Mouse (Mus musculus): ENCODE results near the gene Csmd2. TPM values are rescaled to one million over a fixed set of nuclear protein-coding genes. Genes with fewer than 3 reads are reported as not detected.

Csmd2 gene
- polyA plus RNA-seq, 1 experiment from 2014 or later: 0.05 TPM

DNA sequence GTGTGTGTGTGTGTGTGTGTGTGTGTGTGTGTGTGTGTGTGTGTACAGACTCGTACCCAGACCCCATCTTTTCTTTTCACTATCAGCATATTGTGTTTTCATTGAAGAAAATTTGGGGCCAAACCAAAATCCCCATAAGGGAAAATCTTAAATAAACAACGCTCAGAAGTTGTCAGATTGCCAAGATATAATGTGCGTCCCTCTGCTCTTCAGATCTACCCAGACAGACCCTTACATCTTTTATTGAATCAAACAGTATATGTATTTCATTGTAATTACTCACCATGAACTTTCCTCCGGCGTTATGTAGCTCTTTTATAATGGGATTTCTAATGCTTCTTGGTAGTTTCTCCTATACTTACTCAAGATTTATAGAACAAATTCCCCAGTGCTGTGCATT lies 479.1 kb downstream of the Csmd2 start:
- ATAC-seq: no peak
- H3K36me3 ChIP-seq (ENCODE audit: insufficient read depth, low read length): no peaks in the 10 kb centered on the region
- H3K9ac ChIP-seq (replicated peaks; ENCODE audit: low read depth): no peak overlapping the region

DNA sequence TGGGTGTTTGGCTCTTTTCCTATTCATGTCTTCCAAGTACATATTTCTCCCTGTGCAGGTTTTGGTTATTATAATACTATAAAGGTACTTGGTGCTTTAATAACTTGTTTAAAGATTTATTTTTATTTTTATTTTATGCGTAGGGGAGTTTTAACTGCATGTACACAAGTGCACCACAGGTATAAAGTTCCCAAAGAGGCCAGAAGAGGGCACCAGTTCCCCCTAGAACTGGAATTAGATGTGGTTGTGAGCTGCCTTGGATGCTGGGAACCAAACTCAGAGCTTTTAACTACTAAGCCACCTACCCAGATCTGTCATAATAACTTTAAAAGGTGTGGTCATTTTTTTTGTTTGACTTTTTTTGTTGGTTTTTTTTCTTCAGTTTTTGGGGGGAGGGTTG lies 480.4 kb downstream of the Csmd2 start:
- Histone ChIP-seq H3K9me3 (ENCODE audit: low read length) (no peaks in the 10 kb centered on the region), H3K27ac (ENCODE audit: low read length) (no peak overlapping the region), H3K9ac (replicated peaks; ENCODE audit: low read depth) (no peak overlapping the region), H3K4me3 (ENCODE audit: low read depth, low read length) (no peak overlapping the region), H3K36me3 (ENCODE audit: insufficient read depth, low read length) (no peaks in the 10 kb centered on the region), H3K27me3 (replicated peaks; ENCODE audit: insufficient read depth, low read length) (no peaks in the 10 kb centered on the region), H3K4me1 (ENCODE audit: insufficient read depth, low read depth, low read length) (no peaks in the 10 kb centered on the region), H3K4me2 (replicated peaks; ENCODE audit: low read depth, low read length) (no peak overlapping the region)
- DNase-seq (ENCODE audit: low spot score) (no peak), ATAC-seq (no peak)
- 0 out of 2 replicates have a peak, but pooled peaks have one; percentile 4 for TF ChIP-seq CTCF (IDR thresholded peaks at IDR 0.05)
- no peak for TF ChIP-seq EP300 (IDR thresholded peaks at IDR 0.05)
- 91% methylated on average over 1 of the region's 1 CpGs for WGBS

More for the DNA sequence above, 479.1 kb downstream of the Csmd2 start:
- Histone ChIP-seq H3K27ac (ENCODE audit: low read length) (no peak overlapping the region), H3K4me1 (ENCODE audit: insufficient read depth, low read depth, low read length) (no peaks in the 10 kb centered on the region), H3K4me3 (ENCODE audit: low read depth, low read length) (no peak overlapping the region), H3K9me3 (ENCODE audit: low read length) (no peaks in the 10 kb centered on the region), H3K4me2 (replicated peaks; ENCODE audit: low read depth, low read length) (no peak overlapping the region), H3K27me3 (replicated peaks; ENCODE audit: insufficient read depth, low read length) (no peaks in the 10 kb centered on the region)
- WGBS: 41% methylated on average over 5 of the region's 5 CpGs
- DNase-seq (ENCODE audit: low spot score): no peak
- no peak for TF ChIP-seq CTCF (IDR thresholded peaks at IDR 0.05)
- TF ChIP-seq EP300 (IDR thresholded peaks at IDR 0.05): no peak

DNA sequence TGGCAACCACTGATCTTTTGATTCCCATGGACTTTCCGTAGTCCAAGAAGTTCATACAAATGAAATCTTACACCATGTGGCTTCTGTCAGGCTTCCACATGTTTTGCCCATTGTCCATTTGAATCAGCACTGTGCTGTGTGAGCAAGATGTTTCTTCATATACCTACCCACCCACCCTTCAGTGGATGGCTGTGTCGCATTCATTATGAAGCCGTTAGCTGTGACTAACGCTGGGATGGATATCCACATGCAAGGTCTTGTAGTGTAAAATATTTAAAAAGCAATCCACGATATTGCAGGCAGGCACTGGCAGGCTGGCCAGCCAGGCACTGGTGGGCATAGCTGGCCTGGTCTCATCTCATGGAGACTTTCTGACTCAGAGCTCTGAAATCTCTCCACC lies 488.6 kb downstream of the Csmd2 start:
- 83% methylated on average over 5 of the region's 5 CpGs for WGBS
- H3K27me3 ChIP-seq (replicated peaks; ENCODE audit: insufficient read depth, low read length): no peaks in the 10 kb centered on the region
- TF ChIP-seq EP300 (IDR thresholded peaks at IDR 0.05) (no peak), CTCF (IDR thresholded peaks at IDR 0.05) (no peak)
- H3K4me2 ChIP-seq (replicated peaks; ENCODE audit: low read depth, low read length): no peak overlapping the region
- DNase-seq (ENCODE audit: low spot score) (no peak), ATAC-seq (no peak)
- no peak overlapping the region for H3K4me3 ChIP-seq (ENCODE audit: low read depth, low read length)
- no peak overlapping the region for H3K27ac ChIP-seq (ENCODE audit: low read length)
- no peaks in the 10 kb centered on the region for H3K4me1 ChIP-seq (ENCODE audit: insufficient read depth, low read depth, low read length)
- H3K9ac ChIP-seq (replicated peaks; ENCODE audit: low read depth): no peak overlapping the region
- H3K36me3 ChIP-seq (ENCODE audit: insufficient read depth, low read length): no peaks in the 10 kb centered on the region
- no peaks in the 10 kb centered on the region for H3K9me3 ChIP-seq (ENCODE audit: low read length)

DNA sequence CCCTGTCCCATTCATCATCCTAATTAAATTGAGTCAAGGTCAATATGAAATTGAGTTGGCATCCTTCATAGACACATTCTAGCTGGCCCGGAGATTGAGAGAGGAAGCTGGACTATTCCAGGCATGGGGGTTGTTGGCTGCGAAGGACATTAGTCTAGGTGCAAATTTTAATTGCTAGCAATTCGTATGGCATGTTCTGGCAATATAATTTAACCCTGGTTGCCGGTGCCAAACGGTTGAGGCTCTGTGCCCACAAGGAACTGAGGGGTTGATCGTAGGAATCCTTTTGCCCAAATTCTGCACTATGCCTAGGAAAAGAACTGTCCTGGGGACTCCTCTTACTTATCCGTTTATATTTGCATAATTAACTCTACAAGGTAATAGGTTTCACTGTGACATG lies 496.2 kb downstream of the Csmd2 start:
- 80% methylated on average over 7 of the region's 7 CpGs for WGBS

DNA sequence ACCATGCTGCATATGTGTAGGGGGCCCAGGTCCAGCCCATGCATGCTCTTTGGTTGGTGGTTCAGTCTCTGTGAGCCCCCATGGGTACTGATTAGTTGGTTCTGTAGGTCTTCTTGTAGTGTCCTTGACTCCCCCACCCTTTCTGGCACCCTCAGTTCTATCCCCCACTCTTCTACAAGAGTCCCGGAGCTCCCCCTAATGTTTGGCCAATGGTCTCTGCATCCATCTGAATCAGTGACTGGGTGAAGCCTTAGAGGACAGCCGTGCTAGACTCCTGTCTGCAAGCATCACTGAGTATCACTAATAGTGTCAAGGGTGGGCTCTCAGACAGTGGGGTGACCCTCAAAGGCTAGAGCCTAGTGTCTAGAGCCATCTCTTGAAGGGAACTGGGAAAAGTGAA lies 497.0 kb downstream of the Csmd2 start:
- no peak overlapping the region for H3K4me3 ChIP-seq (ENCODE audit: low read depth, low read length)
- ATAC-seq (no peak), DNase-seq (ENCODE audit: low spot score) (no peak)
- H3K36me3 ChIP-seq (ENCODE audit: insufficient read depth, low read length): no peaks in the 10 kb centered on the region
- H3K9ac ChIP-seq (replicated peaks; ENCODE audit: low read depth): no peak overlapping the region
- WGBS: 47% methylated on average over 2 of the region's 2 CpGs
- no peaks in the 10 kb centered on the region for H3K4me1 ChIP-seq (ENCODE audit: insufficient read depth, low read depth, low read length)
- no peak overlapping the region for H3K4me2 ChIP-seq (replicated peaks; ENCODE audit: low read depth, low read length)
- H3K27ac ChIP-seq (ENCODE audit: low read length): no peak overlapping the region
- H3K9me3 ChIP-seq (ENCODE audit: low read length): no peaks in the 10 kb centered on the region
- H3K27me3 ChIP-seq (replicated peaks; ENCODE audit: insufficient read depth, low read length): no peaks in the 10 kb centered on the region
- TF ChIP-seq EP300 (IDR thresholded peaks at IDR 0.05) (no peak), CTCF (IDR thresholded peaks at IDR 0.05) (peak; percentile 23; the same call in 1 of the 2 replicates)

More for the DNA sequence above, 496.2 kb downstream of the Csmd2 start:
- Histone ChIP-seq H3K27me3 (replicated peaks; ENCODE audit: insufficient read depth, low read length) (no peaks in the 10 kb centered on the region), H3K4me3 (ENCODE audit: low read depth, low read length) (no peak overlapping the region), H3K27ac (ENCODE audit: low read length) (no peak overlapping the region), H3K9me3 (ENCODE audit: low read length) (no peaks in the 10 kb centered on the region), H3K4me2 (replicated peaks; ENCODE audit: low read depth, low read length) (no peak overlapping the region), H3K36me3 (ENCODE audit: insufficient read depth, low read length) (no peaks in the 10 kb centered on the region), H3K9ac (replicated peaks; ENCODE audit: low read depth) (no peak overlapping the region), H3K4me1 (ENCODE audit: insufficient read depth, low read depth, low read length) (no peaks in the 10 kb centered on the region)
- ATAC-seq (no peak), DNase-seq (ENCODE audit: low spot score) (no peak)
- TF ChIP-seq EP300 (IDR thresholded peaks at IDR 0.05) (no peak), CTCF (IDR thresholded peaks at IDR 0.05) (no peak)

DNA sequence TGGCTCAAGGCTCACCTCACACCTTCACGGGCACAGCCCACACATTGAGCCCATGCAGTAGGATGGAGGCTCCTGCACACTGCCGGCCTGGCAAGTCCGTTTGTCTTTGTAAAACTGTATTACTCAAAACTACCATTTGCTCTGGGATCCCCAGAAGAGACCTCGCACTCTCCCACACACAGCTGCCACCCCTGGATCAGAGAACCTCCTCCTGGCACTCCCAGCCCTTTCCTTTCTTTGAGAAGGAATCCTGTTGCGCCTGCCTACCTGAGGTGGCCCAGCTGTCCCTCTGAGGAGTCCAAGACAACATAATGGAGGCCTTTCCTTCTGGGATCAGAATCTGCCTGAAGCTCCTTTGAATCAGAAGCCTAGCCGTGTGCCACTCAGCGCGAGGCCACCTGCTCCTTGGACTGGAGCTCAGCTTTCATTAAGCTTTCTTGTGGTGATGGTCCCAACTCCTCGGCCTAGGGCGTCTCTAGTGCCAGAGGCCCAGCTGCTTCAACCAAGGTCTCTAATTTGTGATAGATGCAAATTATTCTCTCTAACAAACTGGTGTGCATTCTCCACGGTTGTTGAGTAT lies 502.0 kb downstream of the Csmd2 start:
- no peaks in the 10 kb centered on the region for H3K36me3 ChIP-seq (ENCODE audit: insufficient read depth, low read length)
- H3K27me3 ChIP-seq (replicated peaks; ENCODE audit: insufficient read depth, low read length): no peaks in the 10 kb centered on the region
- TF ChIP-seq EP300 (IDR thresholded peaks at IDR 0.05) (no peak), CTCF (IDR thresholded peaks at IDR 0.05) (no peak)
- H3K9me3 ChIP-seq (ENCODE audit: low read length): no peaks in the 10 kb centered on the region
- H3K4me3 ChIP-seq (ENCODE audit: low read depth, low read length): no peak overlapping the region
- H3K9ac ChIP-seq (replicated peaks; ENCODE audit: low read depth): no peak overlapping the region
- WGBS: 74% methylated on average over 11 of the region's 11 CpGs
- H3K4me1 ChIP-seq (ENCODE audit: insufficient read depth, low read depth, low read length): no peaks in the 10 kb centered on the region
- no peak overlapping the region for H3K4me2 ChIP-seq (replicated peaks; ENCODE audit: low read depth, low read length)
- ATAC-seq (no peak), DNase-seq (ENCODE audit: low spot score) (no peak)
- no peak overlapping the region for H3K27ac ChIP-seq (ENCODE audit: low read length)

DNA sequence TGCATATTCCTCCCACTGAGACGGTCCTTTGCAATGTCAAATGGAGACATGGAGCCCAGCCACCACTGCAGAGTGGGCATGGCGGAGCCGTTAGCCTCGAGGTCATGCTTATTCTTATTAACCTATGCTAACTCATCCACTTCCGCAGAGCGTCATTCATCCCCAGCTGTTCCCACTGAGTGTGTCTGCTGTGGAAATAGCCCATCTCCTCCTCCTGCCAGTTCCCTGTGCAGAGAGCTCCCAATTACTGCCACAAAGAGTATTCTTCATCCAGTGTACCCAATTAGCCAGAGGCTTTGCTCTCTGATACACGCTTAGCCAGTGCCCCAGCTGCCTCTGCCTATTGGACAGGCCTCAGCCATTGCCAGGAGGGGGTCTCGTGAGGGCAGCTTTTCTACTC lies 504.4 kb downstream of the Csmd2 start:
- WGBS: 73% methylated on average over 8 of the region's 8 CpGs
- H3K4me1 ChIP-seq (ENCODE audit: insufficient read depth, low read depth, low read length): no peaks in the 10 kb centered on the region
- H3K9me3 ChIP-seq (ENCODE audit: low read length): no peaks in the 10 kb centered on the region
- TF ChIP-seq CTCF (IDR thresholded peaks at IDR 0.05) (no peak), EP300 (IDR thresholded peaks at IDR 0.05) (no peak)
- no peak for ATAC-seq
- no peak overlapping the region for H3K9ac ChIP-seq (replicated peaks; ENCODE audit: low read depth)
- H3K4me2 ChIP-seq (replicated peaks; ENCODE audit: low read depth, low read length): no peak overlapping the region
- no peak for DNase-seq (ENCODE audit: low spot score)
- H3K4me3 ChIP-seq (ENCODE audit: low read depth, low read length): no peak overlapping the region
- H3K36me3 ChIP-seq (ENCODE audit: insufficient read depth, low read length): no peaks in the 10 kb centered on the region
- H3K27ac ChIP-seq (ENCODE audit: low read length): no peak overlapping the region
- no peaks in the 10 kb centered on the region for H3K27me3 ChIP-seq (replicated peaks; ENCODE audit: insufficient read depth, low read length)
